Mouse (Mus musculus) megakaryocyte, embryonic 14.5 days (primary cell): ENCODE data around the gene Pgpep1l. TPM values are rescaled to one million over a fixed set of nuclear protein-coding genes. Genes with fewer than 3 reads are reported as not detected.
"Not testable (repeated sequence)": the region's sequence is repeated elsewhere in the genome, so short reads cannot be mapped to it uniquely, and the experiment has no call there.

Experiments used
- H3K27me3 ChIP-seq: replicated peaks from 2 replicates; pipeline ENCODE3; 2012; ENCODE audit warnings: inconsistent platforms
- H3K36me3 ChIP-seq: replicated peaks from 2 replicates; pipeline ENCODE3; 2012; ENCODE audit warnings: low read length, inconsistent platforms, mixed read lengths
- H3K4me1 ChIP-seq: 2 replicates; pipeline ENCODE4 v1.6.1; 2012; ENCODE audit warnings: inconsistent platforms
- H3K4me3 ChIP-seq: replicated peaks from 2 replicates; pipeline ENCODE3; 2012; ENCODE audit warnings: moderate library complexity, mild to moderate bottlenecking, inconsistent platforms
- H3K9me3 ChIP-seq: 2 replicates; pipeline ENCODE4 v1.6.1; 2012; ENCODE audit warnings: inconsistent platforms
- FLI1 ChIP-seq: IDR thresholded peaks from 2 replicates; pipeline ENCODE4 v1.6.1; 2012; ENCODE audit warnings: low read length, inconsistent platforms, mixed read lengths
- GATA1 ChIP-seq: IDR thresholded peaks from 3 replicates; pipeline ENCODE4 v1.6.1; 2012; ENCODE audit warnings: mixed read lengths, low read length, inconsistent platforms, borderline replicate concordance
- polyA plus RNA-seq: library from polyadenylated mRNA; stranded (reverse); fragments of >175 nt; gene quantifications from 2 replicates; pipeline ENCODE4 v1.2.3, GENCODE M21; 2012; ENCODE audit warnings: low replicate concordance; ENCODE audit not compliant: insufficient read depth

Pgpep1l gene
- polyA plus RNA-seq, 1 experiment, result not detected

DNA sequence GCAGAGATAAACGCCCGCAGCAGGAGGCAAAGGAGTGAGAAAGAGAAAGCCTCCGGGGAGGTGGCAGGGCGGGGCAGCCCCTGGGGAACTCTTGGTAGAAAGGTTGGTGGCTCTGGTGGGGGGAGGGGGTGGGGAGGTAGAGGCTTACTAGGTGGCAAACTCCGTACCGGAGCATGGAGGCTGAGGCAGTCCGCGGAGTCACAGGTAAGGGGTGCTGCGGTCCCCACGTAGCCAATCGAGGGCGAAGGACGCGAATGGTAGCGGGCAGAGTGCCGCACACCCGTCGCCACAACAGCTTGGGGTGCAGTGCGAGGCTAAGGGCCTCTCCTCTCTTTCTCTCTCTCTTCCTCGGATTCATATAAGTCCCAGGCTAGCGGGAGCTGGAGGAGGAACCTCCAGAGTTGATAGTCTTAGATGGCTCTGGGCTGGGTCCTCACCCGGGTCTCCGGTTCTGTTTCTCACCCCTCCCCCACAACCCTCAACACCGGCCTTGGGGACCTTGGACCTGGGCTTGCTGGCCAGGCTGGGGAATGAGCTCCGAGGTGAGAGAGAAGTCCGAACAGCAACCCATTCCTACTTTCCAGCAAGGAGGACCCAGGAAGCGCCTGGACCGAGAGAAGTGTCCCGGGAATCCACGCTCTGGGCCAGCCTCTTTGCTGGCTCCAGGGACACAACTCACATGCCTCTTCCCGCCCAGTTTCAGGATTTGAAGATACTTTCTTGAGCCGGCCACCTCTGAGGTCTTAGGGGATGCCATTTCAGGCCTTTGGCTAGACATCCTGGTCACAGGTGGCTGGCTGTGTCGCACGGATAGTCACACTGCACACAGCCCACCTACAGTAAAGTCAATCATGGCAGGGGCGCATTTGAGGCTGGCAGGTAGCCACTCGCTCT, 12.1 kb upstream of the Pgpep1l start:
- Histone ChIP-seq H3K36me3 (no peaks in the 10 kb centered on the region), H3K4me3 (peak overlapping the region; percentile 92), H3K9me3 (no peaks in the 10 kb centered on the region), H3K27me3 (peaks cover 19% of the 10 kb centered on the region), H3K4me1 (peaks cover 20% of the 10 kb centered on the region)
- TF ChIP-seq GATA1 (no peak), FLI1 (no peak)

DNA sequence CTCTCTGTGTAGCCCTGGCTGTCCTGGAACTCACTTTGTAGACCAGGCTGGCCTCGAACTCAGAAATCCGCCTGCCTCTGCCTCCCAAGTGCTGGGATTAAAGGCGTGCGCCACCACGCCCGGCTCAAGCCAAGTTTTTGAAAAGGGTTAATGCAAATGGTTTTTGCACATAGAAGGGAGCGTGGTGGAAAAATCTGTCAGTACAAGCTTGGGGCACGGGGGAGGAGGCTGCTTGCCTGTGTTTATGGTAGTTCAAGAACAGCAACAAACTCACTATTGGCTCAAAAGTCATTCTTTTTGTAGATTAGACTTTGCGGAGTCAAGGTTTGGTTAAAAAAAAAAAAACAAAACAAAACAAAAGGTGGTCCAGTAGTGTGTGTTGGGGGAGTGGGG, 11.4 kb upstream of the Pgpep1l start:
- H3K9me3 ChIP-seq, H3K36me3 ChIP-seq: not testable (repeated sequence)
- Histone ChIP-seq H3K4me1 (peaks cover 17% of the 10 kb centered on the region), H3K27me3 (peaks cover 19% of the 10 kb centered on the region), H3K4me3 (peak overlapping the region; percentile 92)

DNA sequence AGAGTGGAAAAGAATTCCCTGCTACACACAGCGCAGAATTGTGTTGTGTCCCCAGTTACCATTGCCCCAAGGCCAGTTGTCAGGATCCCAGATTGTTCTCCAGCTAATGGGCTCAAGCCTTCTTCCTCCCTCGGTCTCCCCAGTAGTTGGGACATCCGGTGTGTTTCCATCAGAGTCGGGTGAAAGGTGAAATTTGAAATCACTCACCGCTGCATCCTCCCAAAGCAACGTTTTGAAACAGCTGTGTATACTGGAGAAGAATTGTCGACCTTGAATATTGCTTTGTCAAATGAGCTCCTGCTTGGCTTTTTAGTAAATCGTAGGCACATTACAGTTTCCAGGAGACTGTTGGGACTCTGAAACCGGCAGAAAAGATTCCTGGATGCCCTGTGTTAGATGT, 10.9 kb upstream of the Pgpep1l start:
- TF ChIP-seq GATA1 (no peak), FLI1 (no peak)
- peaks cover 19% of the 10 kb centered on the region for H3K27me3 ChIP-seq
- no peaks in the 10 kb centered on the region for H3K36me3 ChIP-seq
- no peaks in the 10 kb centered on the region for H3K9me3 ChIP-seq
- H3K4me3 ChIP-seq, result no peak overlapping the region
- peaks cover 17% of the 10 kb centered on the region for H3K4me1 ChIP-seq

DNA sequence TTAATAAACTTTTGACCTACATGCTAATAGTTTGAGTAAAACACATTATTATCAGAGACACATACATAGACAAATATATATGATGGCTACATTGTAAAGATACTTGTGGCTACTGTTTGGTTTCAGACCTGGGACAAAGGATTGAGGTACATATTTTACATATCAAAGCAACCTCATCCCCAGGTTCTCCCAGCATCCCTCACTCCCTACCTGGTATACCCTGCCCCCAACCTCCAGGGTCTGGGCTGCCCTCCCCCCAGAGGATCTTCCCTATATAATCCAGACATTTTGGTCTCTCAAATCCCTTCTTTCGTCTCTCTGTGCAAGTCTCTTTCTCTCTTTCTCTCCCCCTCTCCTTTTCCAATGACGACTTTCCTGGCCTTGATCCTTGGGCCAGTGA, 10.2 kb upstream of the Pgpep1l start:
- H3K4me1 ChIP-seq, result peaks cover 12% of the 10 kb centered on the region
- no peaks in the 10 kb centered on the region for H3K9me3 ChIP-seq
- no peak overlapping the region for H3K4me3 ChIP-seq
- TF ChIP-seq GATA1, result no peak
- TF ChIP-seq FLI1, result no peak
- no peaks in the 10 kb centered on the region for H3K36me3 ChIP-seq
- H3K27me3 ChIP-seq, result peaks cover 19% of the 10 kb centered on the region

DNA sequence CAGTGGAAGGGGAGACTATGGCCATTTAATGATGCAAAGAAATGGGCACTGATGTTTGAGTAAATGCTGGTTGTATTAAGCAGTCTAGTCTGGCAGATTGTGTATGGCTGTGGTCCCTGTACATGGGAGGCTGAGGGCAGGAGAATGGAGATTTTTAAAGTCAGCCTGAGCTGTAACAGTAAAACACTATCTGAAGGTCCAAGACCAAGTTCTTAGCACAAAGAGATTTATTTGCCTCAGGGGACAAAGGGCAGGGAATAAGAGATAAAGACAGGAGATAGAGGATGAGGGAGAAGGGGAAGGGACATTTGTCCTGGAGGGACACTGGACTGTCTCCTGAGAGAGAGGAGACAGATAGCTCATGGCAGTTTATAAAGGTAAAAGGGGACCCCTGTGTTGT, 9.5 kb upstream of the Pgpep1l start, which contains the start of gene Fam169b:
TSS of gene Fam169b (plus strand) at position 325 of the 400 bp plus-strand sequence.
- Histone ChIP-seq H3K36me3 (no peaks in the 10 kb centered on the region), H3K4me3 (no peak within 1 kb of the TSS), H3K27me3 (peaks cover 16% of the 10 kb centered on the region), H3K9me3 (no peaks in the 10 kb centered on the region), H3K4me1 (peaks cover 9% of the 10 kb centered on the region)
- TF ChIP-seq GATA1 (no peak), FLI1 (no peak)

DNA sequence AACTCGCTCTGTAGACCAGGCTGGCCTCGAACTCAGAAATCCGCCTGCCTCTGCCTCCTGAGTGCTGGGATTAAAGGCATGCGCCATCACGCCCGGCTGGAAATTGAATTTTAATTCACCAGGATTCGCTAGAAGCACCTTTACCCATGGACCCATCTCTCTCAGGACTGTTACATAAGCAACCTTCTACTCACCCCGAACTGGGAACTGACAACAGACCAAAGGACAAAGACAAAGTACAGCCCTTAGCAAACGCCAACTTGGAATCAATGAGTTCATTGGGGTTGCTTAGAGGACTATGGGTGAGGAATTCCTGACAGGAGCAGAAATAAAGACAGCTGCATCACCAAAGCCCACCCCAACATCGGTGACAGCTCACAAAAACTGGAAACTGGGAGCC, 8.6 kb upstream of the Pgpep1l start:
- Histone ChIP-seq H3K9me3 (no peaks in the 10 kb centered on the region), H3K4me1 (peaks cover 9% of the 10 kb centered on the region), H3K4me3 (no peak overlapping the region), H3K27me3 (peaks cover 13% of the 10 kb centered on the region), H3K36me3 (no peaks in the 10 kb centered on the region)
- no peak for TF ChIP-seq GATA1
- TF ChIP-seq FLI1, result no peak

DNA sequence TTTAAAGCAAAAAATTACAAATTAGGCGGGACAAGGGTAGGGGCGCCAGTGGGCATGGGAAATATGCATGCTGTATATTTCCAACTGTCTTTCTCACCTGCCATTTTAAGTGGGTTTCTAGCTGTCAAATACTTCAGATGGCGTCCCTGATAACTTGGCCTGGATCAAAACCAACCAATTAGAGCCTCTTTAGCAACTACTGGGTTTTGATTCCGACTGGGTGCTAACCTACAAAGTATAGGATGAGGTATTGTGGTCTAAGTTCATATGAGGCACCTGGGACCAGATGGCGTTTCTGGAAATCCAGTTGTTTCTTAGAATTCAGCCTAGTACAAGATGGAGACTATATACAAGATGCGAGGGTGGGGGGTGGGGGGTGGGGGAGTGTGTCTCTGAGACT, 7.8 kb upstream of the Pgpep1l start:
- Histone ChIP-seq H3K36me3 (no peaks in the 10 kb centered on the region), H3K9me3 (no peaks in the 10 kb centered on the region), H3K4me3 (no peak overlapping the region), H3K4me1 (peaks cover 14% of the 10 kb centered on the region), H3K27me3 (peaks cover 13% of the 10 kb centered on the region)
- TF ChIP-seq GATA1 (no peak), FLI1 (no peak)

DNA sequence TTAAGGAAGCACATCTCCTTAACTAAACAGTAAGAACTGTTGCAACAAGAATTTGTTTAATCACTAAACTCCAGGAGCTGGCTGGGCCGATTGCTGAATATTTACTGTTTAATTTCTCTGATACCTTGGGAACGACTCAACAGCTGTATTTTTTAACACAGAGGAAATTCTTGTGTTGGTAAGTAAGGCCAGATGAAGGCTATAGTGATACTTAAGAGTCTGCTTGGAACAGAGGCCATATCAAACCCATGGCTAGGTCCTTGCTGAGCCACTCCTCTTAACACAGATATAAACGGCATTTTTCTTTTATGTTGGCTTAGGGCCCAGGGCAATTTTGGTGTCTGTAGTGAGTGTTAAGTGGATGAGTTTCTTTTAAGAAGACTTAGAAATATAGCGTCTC, 6.5 kb upstream of the Pgpep1l start:
- peaks cover 8% of the 10 kb centered on the region for H3K4me1 ChIP-seq
- peaks cover 9% of the 10 kb centered on the region for H3K27me3 ChIP-seq
- TF ChIP-seq FLI1 (no peak), GATA1 (no peak)
- no peaks in the 10 kb centered on the region for H3K9me3 ChIP-seq
- H3K4me3 ChIP-seq, result no peak overlapping the region
- no peaks in the 10 kb centered on the region for H3K36me3 ChIP-seq

DNA sequence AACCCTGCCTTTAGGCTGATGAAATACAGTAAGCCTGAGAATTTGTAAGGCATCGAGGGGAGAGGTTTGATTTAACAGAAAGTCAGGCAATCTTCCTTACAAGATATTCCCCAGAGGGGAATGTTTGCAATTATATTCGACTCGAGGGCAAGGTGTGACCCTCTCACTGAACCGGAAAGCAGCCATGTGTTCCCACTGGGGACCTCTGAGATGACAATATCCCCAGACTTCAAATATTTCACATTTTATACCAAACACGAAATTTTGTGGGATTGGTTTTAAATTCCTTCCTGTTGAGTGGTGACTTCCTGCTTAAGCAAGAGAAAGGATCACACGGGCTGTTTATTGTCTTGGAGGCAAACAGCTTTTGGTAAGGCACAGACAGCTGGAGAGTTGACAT, 2.7 kb upstream of the Pgpep1l start:
- TF ChIP-seq GATA1, result no peak
- no peak for TF ChIP-seq FLI1
- H3K4me1 ChIP-seq, result peaks cover 17% of the 10 kb centered on the region
- H3K9me3 ChIP-seq, result no peaks in the 10 kb centered on the region
- H3K27me3 ChIP-seq, result peaks cover 18% of the 10 kb centered on the region
- H3K4me3 ChIP-seq, result no peak overlapping the region
- no peaks in the 10 kb centered on the region for H3K36me3 ChIP-seq

DNA sequence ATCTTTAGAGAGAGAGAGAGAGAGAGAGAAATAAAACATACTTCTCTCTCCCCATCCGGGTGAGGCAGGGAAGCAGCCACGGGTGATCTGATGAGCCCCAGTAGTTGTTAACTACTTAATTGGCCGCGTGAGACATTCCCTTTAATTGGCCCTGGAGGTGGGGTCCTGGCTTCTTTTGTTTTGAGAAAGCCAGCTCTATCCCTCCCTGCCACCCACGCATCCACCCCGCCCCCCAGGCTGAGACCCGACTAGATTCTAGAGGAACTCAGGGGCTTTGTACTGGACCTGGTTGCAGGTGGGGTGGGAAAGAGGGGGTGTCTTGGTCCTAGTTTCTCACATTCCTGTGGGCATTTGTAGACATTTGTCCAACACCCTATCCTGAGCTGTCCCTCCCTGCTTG, 1.4 kb upstream of the Pgpep1l start:
- H3K4me3 ChIP-seq, result no peak overlapping the region
- peaks cover 7% of the 10 kb centered on the region for H3K9me3 ChIP-seq
- H3K27me3 ChIP-seq, result peaks cover 20% of the 10 kb centered on the region
- peaks cover 17% of the 10 kb centered on the region for H3K4me1 ChIP-seq
- no peaks in the 10 kb centered on the region for H3K36me3 ChIP-seq
- no peak for TF ChIP-seq FLI1
- no peak for TF ChIP-seq GATA1

DNA sequence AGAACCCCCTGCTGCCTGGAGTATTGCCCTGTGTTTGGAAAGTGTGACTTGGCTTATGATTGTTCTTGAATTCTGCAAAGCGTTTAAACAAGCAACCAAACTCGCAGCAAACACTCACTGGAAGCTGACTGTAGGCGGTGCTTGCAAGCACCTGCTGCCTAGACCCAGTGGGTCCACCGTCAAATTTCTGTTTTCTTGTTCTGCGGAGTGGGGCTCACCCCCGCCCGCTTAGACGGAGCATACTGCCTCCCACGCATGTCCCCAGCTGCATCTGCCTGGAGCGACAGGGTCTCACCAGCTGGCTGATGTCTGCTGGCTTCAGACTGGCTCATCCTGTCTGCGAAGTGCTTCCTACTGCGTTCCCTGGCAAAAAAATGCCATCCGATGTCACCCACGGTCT, 498 bp upstream of the Pgpep1l start:
- Histone ChIP-seq H3K4me3 (peak overlapping the region; percentile 50), H3K9me3 (peaks cover 7% of the 10 kb centered on the region), H3K4me1 (peaks cover 17% of the 10 kb centered on the region), H3K36me3 (no peaks in the 10 kb centered on the region), H3K27me3 (peaks cover 20% of the 10 kb centered on the region)
- TF ChIP-seq FLI1 (no peak), GATA1 (no peak)
